Mouse (Mus musculus): ENCODE data around the gene Cxadr. TPM values are rescaled to one million over a fixed set of nuclear protein-coding genes. Genes with fewer than 3 reads are reported as not detected.

Cxadr gene
- polyA plus RNA-seq, 1 experiment from 2014 or later = 35.9 TPM

- Histone ChIP-seq H3K27me3 (replicated peaks; ENCODE audit: control insufficient read depth, insufficient read depth, low read length) (no peaks in the 10 kb centered on the region), H3K4me1 (replicated peaks; ENCODE audit: control insufficient read depth, insufficient read depth, low read length) (peaks cover 18% of the 10 kb centered on the region; the same call in 1 of the 2 replicates), H3K9me3 (ENCODE audit: control insufficient read depth, low read length) (no peaks in the 10 kb centered on the region), H3K4me2 (ENCODE audit: low read length) (no peak overlapping the region), H3K27ac (ENCODE audit: low read depth) (no peak overlapping the region), H3K4me3 (ENCODE audit: low read depth, low read length) (no peak overlapping the region), H3K36me3 (ENCODE audit: control insufficient read depth, insufficient read depth, low read length) (no peaks in the 10 kb centered on the region), H3K9ac (ENCODE audit: low read length) (no peak overlapping the region)
- DNase-seq (ENCODE audit: low spot score) (no peak), ATAC-seq (replicated peaks; ENCODE audit: low FRiP score, low TSS enrichment, low read depth) (no peak; the same call in 1 of the 2 replicates)
- 64% methylated on average over 3 of the region's 3 CpGs for WGBS
Measured at GRCm38 (mm10) chr16:78268167-78268566, 33.1 kb upstream of the Cxadr start.

- no peak overlapping the region for H3K27ac ChIP-seq (ENCODE audit: low read depth)
- H3K9ac ChIP-seq (ENCODE audit: low read length) = no peak overlapping the region
- H3K27me3 ChIP-seq (replicated peaks; ENCODE audit: control insufficient read depth, insufficient read depth, low read length) = no peaks in the 10 kb centered on the region
- 83% methylated on average over 9 of the region's 9 CpGs for WGBS
- no peak overlapping the region for H3K4me2 ChIP-seq (ENCODE audit: low read length)
- H3K9me3 ChIP-seq (ENCODE audit: control insufficient read depth, low read length) = no peaks in the 10 kb centered on the region
- no peaks in the 10 kb centered on the region for H3K4me1 ChIP-seq (replicated peaks; ENCODE audit: control insufficient read depth, insufficient read depth, low read length)
- DNase-seq (ENCODE audit: low spot score) (no peak), ATAC-seq (replicated peaks; ENCODE audit: low FRiP score, low TSS enrichment, low read depth) (no peak)
- no peaks in the 10 kb centered on the region for H3K36me3 ChIP-seq (ENCODE audit: control insufficient read depth, insufficient read depth, low read length)
- no peak overlapping the region for H3K4me3 ChIP-seq (ENCODE audit: low read depth, low read length)
Measured at GRCm38 (mm10) chr16:78274825-78275455, 26.3 kb upstream of the Cxadr start.

- WGBS = 42% methylated on average over 4 of the region's 4 CpGs
- DNase-seq (ENCODE audit: low spot score) (no peak), ATAC-seq (replicated peaks; ENCODE audit: low FRiP score, low TSS enrichment, low read depth) (no peak)
- Histone ChIP-seq H3K9ac (ENCODE audit: low read length) (no peak overlapping the region), H3K36me3 (ENCODE audit: control insufficient read depth, insufficient read depth, low read length) (no peaks in the 10 kb centered on the region), H3K4me3 (ENCODE audit: low read depth, low read length) (no peak overlapping the region), H3K4me1 (replicated peaks; ENCODE audit: control insufficient read depth, insufficient read depth, low read length) (no peaks in the 10 kb centered on the region), H3K27me3 (replicated peaks; ENCODE audit: control insufficient read depth, insufficient read depth, low read length) (no peaks in the 10 kb centered on the region), H3K27ac (ENCODE audit: low read depth) (no peak overlapping the region), H3K9me3 (ENCODE audit: control insufficient read depth, low read length) (no peaks in the 10 kb centered on the region), H3K4me2 (ENCODE audit: low read length) (no peak overlapping the region)
Measured at GRCm38 (mm10) chr16:78277567-78277966, 23.7 kb upstream of the Cxadr start.

- H3K4me3 ChIP-seq (ENCODE audit: low read depth, low read length) = no peak overlapping the region
- H3K4me1 ChIP-seq (replicated peaks; ENCODE audit: control insufficient read depth, insufficient read depth, low read length) = no peaks in the 10 kb centered on the region
- ATAC-seq (replicated peaks; ENCODE audit: low FRiP score, low TSS enrichment, low read depth) (no peak; the same call in 1 of the 2 replicates), DNase-seq (ENCODE audit: low spot score) (no peak)
- H3K27ac ChIP-seq (ENCODE audit: low read depth) = no peak overlapping the region
- H3K36me3 ChIP-seq (ENCODE audit: control insufficient read depth, insufficient read depth, low read length) = no peaks in the 10 kb centered on the region
- 84% methylated on average over 5 of the region's 5 CpGs for WGBS
- H3K27me3 ChIP-seq (replicated peaks; ENCODE audit: control insufficient read depth, insufficient read depth, low read length) = no peaks in the 10 kb centered on the region
- H3K9me3 ChIP-seq (ENCODE audit: control insufficient read depth, low read length) = no peaks in the 10 kb centered on the region
- no peak overlapping the region for H3K4me2 ChIP-seq (ENCODE audit: low read length)
- H3K9ac ChIP-seq (ENCODE audit: low read length) = no peak overlapping the region
Measured at GRCm38 (mm10) chr16:78280093-78280881, 21.0 kb upstream of the Cxadr start.

DNA sequence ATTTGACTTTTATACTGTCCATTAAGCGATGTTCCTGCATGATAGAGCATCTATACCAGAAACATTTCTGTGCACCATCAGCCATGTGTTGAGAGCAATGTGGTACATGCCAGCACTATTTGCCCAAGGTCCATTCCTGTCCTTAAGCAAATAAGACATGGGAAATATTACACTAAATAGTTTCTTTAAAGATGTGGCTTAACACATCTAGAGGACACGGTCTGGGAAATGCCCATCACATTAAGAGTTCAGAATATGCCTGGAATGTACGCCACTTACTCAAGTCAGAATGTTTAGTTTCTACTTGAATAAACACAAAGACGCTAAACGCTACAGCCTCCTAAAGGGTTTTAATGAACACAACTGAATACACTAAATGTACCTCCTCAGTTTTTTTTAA is 18.1 kb upstream of the Cxadr start:
- Histone ChIP-seq H3K4me1 (replicated peaks; ENCODE audit: control insufficient read depth, insufficient read depth, low read length) (no peaks in the 10 kb centered on the region), H3K4me2 (ENCODE audit: low read length) (no peak overlapping the region), H3K36me3 (ENCODE audit: control insufficient read depth, insufficient read depth, low read length) (no peaks in the 10 kb centered on the region), H3K9me3 (ENCODE audit: control insufficient read depth, low read length) (no peaks in the 10 kb centered on the region), H3K9ac (ENCODE audit: low read length) (no peak overlapping the region), H3K27me3 (replicated peaks; ENCODE audit: control insufficient read depth, insufficient read depth, low read length) (no peaks in the 10 kb centered on the region), H3K27ac (ENCODE audit: low read depth) (no peak overlapping the region), H3K4me3 (ENCODE audit: low read depth, low read length) (no peak overlapping the region)
- ATAC-seq (replicated peaks; ENCODE audit: low FRiP score, low TSS enrichment, low read depth) = no peak
- WGBS = 43% methylated on average over 5 of the region's 5 CpGs
- no peak for DNase-seq (ENCODE audit: low spot score)

GRCm38 (mm10) chr16:78294051-78294450 is 7.2 kb upstream of the Cxadr start:
- no peak for DNase-seq (ENCODE audit: low spot score)
- H3K9me3 ChIP-seq (ENCODE audit: control insufficient read depth, low read length) = no peaks in the 10 kb centered on the region
- 92% methylated on average over 1 of the region's 1 CpGs for WGBS
- H3K4me3 ChIP-seq (ENCODE audit: low read depth, low read length) = no peak overlapping the region
- no peak overlapping the region for H3K27ac ChIP-seq (ENCODE audit: low read depth)
- H3K4me1 ChIP-seq (replicated peaks; ENCODE audit: control insufficient read depth, insufficient read depth, low read length) = no peaks in the 10 kb centered on the region
- no peak overlapping the region for H3K4me2 ChIP-seq (ENCODE audit: low read length)
- no peak overlapping the region for H3K9ac ChIP-seq (ENCODE audit: low read length)
- no peaks in the 10 kb centered on the region for H3K36me3 ChIP-seq (ENCODE audit: control insufficient read depth, insufficient read depth, low read length)
- no peaks in the 10 kb centered on the region for H3K27me3 ChIP-seq (replicated peaks; ENCODE audit: control insufficient read depth, insufficient read depth, low read length)
- no peak for ATAC-seq (replicated peaks; ENCODE audit: low FRiP score, low TSS enrichment, low read depth)

DNA sequence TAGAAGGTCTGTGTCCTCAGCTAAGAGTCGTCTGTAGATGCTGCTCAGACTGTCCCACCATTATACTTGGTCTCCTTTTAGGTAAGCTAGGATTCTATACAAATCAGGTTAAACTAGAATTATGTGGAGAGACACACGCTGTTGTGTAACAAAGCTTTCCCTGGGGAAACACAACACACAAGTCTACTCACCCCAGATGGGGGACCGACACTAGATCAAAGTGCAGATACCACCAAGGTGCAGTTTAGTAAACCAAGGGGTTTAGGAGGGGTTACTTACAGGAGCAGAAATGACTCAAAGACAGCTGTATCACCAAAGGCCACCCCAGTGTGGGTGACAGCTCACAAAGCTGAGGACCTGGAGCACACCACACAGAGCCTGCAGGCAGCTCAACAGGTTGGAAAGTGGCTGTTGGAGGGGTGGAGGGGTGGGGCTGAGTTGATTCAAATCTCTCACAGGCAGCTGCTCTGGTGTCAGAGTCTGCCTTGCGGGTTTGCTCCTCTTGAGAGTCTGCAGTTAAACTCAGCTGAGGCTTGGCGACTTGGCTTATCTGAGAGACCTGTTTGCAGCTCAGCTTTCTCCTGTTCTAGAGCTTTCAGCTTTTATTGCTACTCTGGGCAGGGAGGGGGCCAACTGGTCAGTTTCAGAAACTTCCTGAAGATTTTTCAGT is 6.5 kb upstream of the Cxadr start:
- ATAC-seq (replicated peaks; ENCODE audit: low FRiP score, low TSS enrichment, low read depth) (0 out of 2 replicates have a peak, but pooled peaks have one; percentile 40), DNase-seq (ENCODE audit: low spot score) (no peak)
- Histone ChIP-seq H3K9ac (ENCODE audit: low read length) (no peak overlapping the region), H3K27me3 (replicated peaks; ENCODE audit: control insufficient read depth, insufficient read depth, low read length) (no peaks in the 10 kb centered on the region), H3K4me2 (ENCODE audit: low read length) (no peak overlapping the region), H3K9me3 (ENCODE audit: control insufficient read depth, low read length) (no peaks in the 10 kb centered on the region), H3K27ac (ENCODE audit: low read depth) (0 out of 2 replicates have a peak overlapping the region, but pooled peaks have one; percentile 6), H3K4me3 (ENCODE audit: low read depth, low read length) (no peak overlapping the region), H3K36me3 (ENCODE audit: control insufficient read depth, insufficient read depth, low read length) (no peaks in the 10 kb centered on the region), H3K4me1 (replicated peaks; ENCODE audit: control insufficient read depth, insufficient read depth, low read length) (no peaks in the 10 kb centered on the region)
- 44% methylated on average over 5 of the region's 5 CpGs for WGBS

DNA sequence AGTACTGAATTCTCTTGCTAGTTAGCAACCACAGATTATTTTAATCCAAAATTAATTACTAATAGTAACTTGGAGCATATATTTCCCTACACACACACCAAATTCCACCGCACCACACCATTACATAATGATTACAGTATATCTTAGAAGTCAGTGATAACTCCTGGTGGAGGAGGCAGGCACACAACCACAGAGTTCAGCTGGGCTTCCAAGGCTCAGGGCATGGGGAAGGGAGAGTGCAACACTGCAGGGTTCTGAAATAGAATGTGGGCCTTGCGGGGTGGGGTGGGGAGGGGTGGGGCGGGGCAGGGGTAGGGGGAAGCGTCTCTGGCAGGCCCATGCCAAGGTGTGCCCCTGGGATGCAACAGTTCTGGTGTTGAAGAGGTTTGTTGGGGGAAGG is 5.7 kb upstream of the Cxadr start:
- H3K4me1 ChIP-seq (replicated peaks; ENCODE audit: control insufficient read depth, insufficient read depth, low read length) = no peaks in the 10 kb centered on the region
- no peak for DNase-seq (ENCODE audit: low spot score)
- no peaks in the 10 kb centered on the region for H3K9me3 ChIP-seq (ENCODE audit: control insufficient read depth, low read length)
- H3K36me3 ChIP-seq (ENCODE audit: control insufficient read depth, insufficient read depth, low read length) = no peaks in the 10 kb centered on the region
- no peak overlapping the region for H3K4me2 ChIP-seq (ENCODE audit: low read length)
- H3K9ac ChIP-seq (ENCODE audit: low read length) = no peak overlapping the region
- 0 out of 2 replicates have a peak, but pooled peaks cover 3% of the 10 kb centered on the region for H3K27me3 ChIP-seq (replicated peaks; ENCODE audit: control insufficient read depth, insufficient read depth, low read length)
- H3K27ac ChIP-seq (ENCODE audit: low read depth) = no peak overlapping the region
- WGBS = 61% methylated on average over 4 of the region's 4 CpGs
- no peak for ATAC-seq (replicated peaks; ENCODE audit: low FRiP score, low TSS enrichment, low read depth)
- no peak overlapping the region for H3K4me3 ChIP-seq (ENCODE audit: low read depth, low read length)
